Mouse (Mus musculus): ENCODE results near the gene Zfp42. TPM values are rescaled to one million over a fixed set of nuclear protein-coding genes. Genes with fewer than 3 reads are reported as not detected.

Zfp42 gene
- polyA plus RNA-seq (2014; fragmentation: Illumina TruSeq; extraction: RNeasy Lipid Tissue Mini Kit (QIAGEN cat#74804); ENCODE audit: low read depth, low replicate concordance) = not detected

GRCm38 (mm10) chr8:43306896-43307295 is at the start of gene Zfp42:
Gene Zfp42 (minus strand): TSS chr8:43306980.

Other genes with a start within 250 kb of the Zfp42 start
- gene Triml1, start 165.5 kb downstream of the Zfp42 start, polyA plus RNA-seq (2014; fragmentation: Illumina TruSeq; extraction: RNeasy Lipid Tissue Mini Kit (QIAGEN cat#74804); ENCODE audit: low read depth, low replicate concordance) = not detected
- gene Triml2, start 126.4 kb downstream of the Zfp42 start, polyA plus RNA-seq (2014; fragmentation: Illumina TruSeq; extraction: RNeasy Lipid Tissue Mini Kit (QIAGEN cat#74804); ENCODE audit: low read depth, low replicate concordance) = not detected
- gene Adam26b, start 221.1 kb upstream of the Zfp42 start, polyA plus RNA-seq (2014; fragmentation: Illumina TruSeq; extraction: RNeasy Lipid Tissue Mini Kit (QIAGEN cat#74804); ENCODE audit: low read depth, low replicate concordance) = not detected

Data from sigmoid colon, adult 10 weeks (tissue).